ENCODE assay signal across 23 mouse cellular contexts in genomic region chr3:97934331-97935300, GRCm38 (mm10). TPM values are rescaled to one million over a fixed set of nuclear protein-coding genes. Genes with fewer than 3 reads are reported as not detected.
DNase-seq lines count a peak whose midpoint lies in the region; ATAC-seq and TF ChIP-seq lines count a peak whose summit lies in the region.
"Had no signal": no experiment of that assay in that cellular context is flagged by ENCODE, and none has a peak within 500 bp of the region (broad histone marks: within the 10 kb centered on the region; RNA-seq: fewer than 3 reads in every experiment).

No protein-coding gene starts in this region.

- DNase-seq in limb, embryonic 11.5 days (ENCODE audit: low spot score), result no peak
- no peak for DNase-seq in limb, embryonic 10.5 days (ENCODE audit: low spot score)
- DNase-seq in 3T3-L1 (ENCODE audit: low read depth, low spot score) (peak; percentile 91), CH12.LX (ENCODE audit: extremely low read depth) (no peak)
- no peak for DNase-seq in layer of hippocampus, postnatal 10 days (ENCODE audit: low spot score in 2 of 2)
- DNase-seq in cerebellum, adult 8-10 months, result no peak
- DNase-seq: adrenal gland, adult 8-10 months; cerebellum, postnatal 10 days; gastrocnemius, adult 2 months; heart, adult 18-20 months; heart, postnatal 36 days; layer of hippocampus, postnatal 36 days; liver; spleen, adult 18-20 months; thymus, postnatal 4 days had no signal

- no peak overlapping the region for H3K9ac ChIP-seq in limb, embryonic 11.5 days (ENCODE audit: low read length)
- H3K9ac ChIP-seq in CH12.LX (ENCODE audit: insufficient read depth, low read depth), result no peak overlapping the region
- H3K9ac ChIP-seq in embryonic facial prominence, embryonic 13.5 days, result no peak overlapping the region
- H3K9ac ChIP-seq: embryonic facial prominence, embryonic 15.5 days; midbrain, embryonic 15.5 days; neural tube, embryonic 15.5 days had no signal

- dilution Hi-C loops in CH12.LX (cut with MboI; ENCODE audit: extremely low pct_ligation_motif_present, extremely low pct_unique_long_range_greater_than_20kb, low sequenced_read_pairs), result no loop called here

- TF ChIP-seq EP300 in CH12.LX (IDR thresholded peaks at IDR 0.05; ENCODE audit: low read length), result no peak

- H3K9me3 ChIP-seq in limb, embryonic 11.5 days (ENCODE audit: control insufficient read depth, low read length), result no peaks in the 10 kb centered on the region
- no peaks in the 10 kb centered on the region for H3K9me3 ChIP-seq in limb, embryonic 10.5 days (replicated peaks)
- peaks cover 5% of the 10 kb centered on the region for H3K9me3 ChIP-seq in CH12.LX (replicated peaks; ENCODE audit: low read length)
- H3K9me3 ChIP-seq in embryonic facial prominence, embryonic 13.5 days, result no peaks in the 10 kb centered on the region
- H3K9me3 ChIP-seq: embryonic facial prominence, embryonic 15.5 days; forebrain, embryonic 10.5 days; midbrain, embryonic 15.5 days; neural tube, embryonic 15.5 days had no signal

- TF ChIP-seq RAD21 in CH12.LX (IDR thresholded peaks at IDR 0.05; ENCODE audit: low read depth, low read length), result peak; percentile 11

- H3K27me3 ChIP-seq in limb, embryonic 11.5 days (ENCODE audit: control insufficient read depth, insufficient read depth, low read length), result peaks cover 3% of the 10 kb centered on the region; the same call in 1 of the 2 replicates
- no peaks in the 10 kb centered on the region; the same call in 1 of the 2 replicates for H3K27me3 ChIP-seq in limb, embryonic 10.5 days (ENCODE audit: low read depth, poor library complexity, severe bottlenecking)
- H3K27me3 ChIP-seq in CH12.LX (replicated peaks), result no peaks in the 10 kb centered on the region
- peaks cover 4% of the 10 kb centered on the region; the same call in 1 of the 2 replicates for H3K27me3 ChIP-seq in embryonic facial prominence, embryonic 13.5 days
- H3K27me3 ChIP-seq: embryonic facial prominence, embryonic 15.5 days; neural tube, embryonic 15.5 days had no signal

- H3K4me1 ChIP-seq in limb, embryonic 11.5 days (ENCODE audit: control insufficient read depth, insufficient read depth, low read length), result peaks cover 30% of the 10 kb centered on the region
- H3K4me1 ChIP-seq in limb, embryonic 10.5 days, result peaks cover 78% of the 10 kb centered on the region
- H3K4me1 ChIP-seq in CH12.LX (ENCODE audit: control insufficient read depth in 1 of 2, insufficient read depth in 2 of 2), result peaks cover 7 to 49% of the 10 kb centered on the region in 2 experiments
- H3K4me1 ChIP-seq in embryonic facial prominence, embryonic 13.5 days, result peaks cover 74% of the 10 kb centered on the region

- 68% methylated on average over 6 of the region's 6 CpGs for WGBS in limb, embryonic 11.5 days
- WGBS in limb, embryonic 10.5 days, result 68% methylated on average over 6 of the region's 6 CpGs
- 59% methylated on average over 6 of the region's 6 CpGs for WGBS in embryonic facial prominence, embryonic 13.5 days

- no peak overlapping the region for H3K27ac ChIP-seq in limb, embryonic 11.5 days (replicated peaks; ENCODE audit: low read depth, low read length)
- no peak overlapping the region for H3K27ac ChIP-seq in limb, embryonic 10.5 days
- H3K27ac ChIP-seq in CH12.LX (ENCODE audit: insufficient read depth, low read depth), result no peak overlapping the region
- peak overlapping the region; percentile 11; the same call in 1 of the 2 replicates for H3K27ac ChIP-seq in embryonic facial prominence, embryonic 13.5 days
- H3K27ac ChIP-seq: embryonic facial prominence, embryonic 15.5 days; forebrain, embryonic 10.5 days; gastrocnemius, adult 2 months; midbrain, embryonic 15.5 days; neural tube, embryonic 15.5 days had no signal

- H3K79me2 ChIP-seq in CH12.LX (replicated peaks; ENCODE audit: control insufficient read depth, extremely low read depth, insufficient read depth, poor library complexity, severe bottlenecking), result no peaks in the 10 kb centered on the region

- no peaks in the 10 kb centered on the region for H3K36me3 ChIP-seq in limb, embryonic 11.5 days (ENCODE audit: control insufficient read depth, insufficient read depth, low read length)
- H3K36me3 ChIP-seq in limb, embryonic 10.5 days, result no peaks in the 10 kb centered on the region
- no peaks in the 10 kb centered on the region for H3K36me3 ChIP-seq in CH12.LX (replicated peaks in 1 of 2; ENCODE audit: control insufficient read depth in 1 of 2, insufficient read depth in 1 of 2, low read length in 1 of 2)
- no peaks in the 10 kb centered on the region for H3K36me3 ChIP-seq in embryonic facial prominence, embryonic 13.5 days
- H3K36me3 ChIP-seq: embryonic facial prominence, embryonic 15.5 days; forebrain, embryonic 10.5 days; midbrain, embryonic 15.5 days; neural tube, embryonic 15.5 days had no signal

- ATAC-seq in limb, embryonic 11.5 days (ENCODE audit: insufficient number of reproducible peaks, low FRiP score, low TSS enrichment, low read depth), result peak; percentile 52; the same call in 1 of the 2 replicates
- no peak for ATAC-seq in embryonic facial prominence, embryonic 13.5 days (ENCODE audit: insufficient number of reproducible peaks, insufficient read depth, low FRiP score, low TSS enrichment, low read depth)
- ATAC-seq in granulocyte monocyte progenitor cell, adult 5-6 weeks (replicated peaks; ENCODE audit: poor library complexity, severe bottlenecking), result no peak
- ATAC-seq: hindbrain, embryonic 16.5 days; intestine, postnatal 0 days; midbrain, embryonic 15.5 days had no signal

- no peak overlapping the region for H3K4me3 ChIP-seq in limb, embryonic 11.5 days (ENCODE audit: low read depth, low read length)
- no peak overlapping the region for H3K4me3 ChIP-seq in limb, embryonic 10.5 days
- H3K4me3 ChIP-seq in CH12.LX (replicated peaks in 1 of 3; ENCODE audit: low read depth in 2 of 3, low read length in 2 of 3, poor library complexity in 1 of 3), result no peak overlapping the region
- no peak overlapping the region for H3K4me3 ChIP-seq in embryonic facial prominence, embryonic 13.5 days
- H3K4me3 ChIP-seq: embryonic facial prominence, embryonic 15.5 days; forebrain, embryonic 10.5 days; gastrocnemius, adult 2 months; midbrain, embryonic 15.5 days; neural tube, embryonic 15.5 days had no signal

- in situ Hi-C loops in CH12.LX (cut with MboI; ENCODE audit: low pct_ligation_motif_present, low pct_unique_long_range_greater_than_20kb, low sequenced_read_pairs), result no loop called here

- TF ChIP-seq POLR2A in CH12.LX (IDR thresholded peaks at IDR 0.05; ENCODE audit: low read depth, low read length), result no peak

- no peak overlapping the region for H3K4me2 ChIP-seq in limb, embryonic 11.5 days (ENCODE audit: low read depth, severe bottlenecking)
- no peak overlapping the region for H3K4me2 ChIP-seq in CH12.LX (ENCODE audit: insufficient read depth, low read depth, poor library complexity, severe bottlenecking)
- H3K4me2 ChIP-seq in embryonic facial prominence, embryonic 13.5 days, result no peak overlapping the region
- H3K4me2 ChIP-seq: embryonic facial prominence, embryonic 15.5 days; midbrain, embryonic 15.5 days; neural tube, embryonic 15.5 days had no signal

- TF ChIP-seq CTCF in CH12.LX (conservative IDR thresholded peaks at IDR 0.05 in 1 of 2, IDR thresholded peaks at IDR 0.05 in 1 of 2; ENCODE audit: low read depth in 2 of 2, low read length in 2 of 2), result 0 out of 4 replicates have a peak, but pooled peaks of 1 of the 2 experiments have one; percentile 3

TF ChIP-seq in CH12.LX, 34 proteins besides CTCF, POLR2A, EP300 and RAD21:
- peak; percentile 29 for TF ChIP-seq ZNF384 (IDR thresholded peaks at IDR 0.05; ENCODE audit: low read depth, low read length)
- TF ChIP-seq USF1 (IDR thresholded peaks at IDR 0.05; ENCODE audit: low read depth, low read length), result no peak
- peak; percentile 47; the same call in 1 of the 2 replicates for TF ChIP-seq MAFK (IDR thresholded peaks at IDR 0.05; ENCODE audit: insufficient replicate concordance, low read length)

RNA-seq across cellular contexts. Expression of gene Sec22b, which starts 33.6 kb away (rescaled TPM):
- polyA plus RNA-seq in limb, embryonic 11.5 days (2014; fragmentation: Nextera tagmentation; extraction: Ambion mirVana), result 153 TPM in 2 replicates
- 121 and 139 TPM in 2 replicates for polyA plus RNA-seq in limb, embryonic 10.5 days (2016; fragmentation: Nextera tagmentation; extraction: Ambion mirVana)
- total RNA-seq in CH12.LX (2012; rRNA removed), result 42.6 and 51.4 TPM in 2 replicates
- 77.7 and 82.4 TPM in 2 replicates for total RNA-seq in CH12.LX (2014; rRNA removed)
- polyA plus RNA-seq in CH12.LX (2012; ENCODE audit: insufficient read length, low read depth), result 82.8 and 85.2 TPM in 2 replicates
- polyA plus RNA-seq in embryonic facial prominence, embryonic 13.5 days (2015; fragmentation: Nextera tagmentation; extraction: Ambion mirVana), result 141 and 145 TPM in 2 replicates
- total RNA-seq in layer of hippocampus, postnatal 10 days (2021), result 10 to 100 TPM; 60.9 to 66.3 TPM
- total RNA-seq in granulocyte monocyte progenitor cell, adult 5-6 weeks (2014; fragmentation: Nextera tagmentation), result 71.1 and 89.5 TPM in 2 replicates
- 83.2 and 100 TPM in 2 replicates for total RNA-seq in granulocyte monocyte progenitor cell, adult 5-6 weeks (2017)

RNA-seq across cellular contexts. Expression of gene Pde4dip, which starts 46.1 kb away (rescaled TPM):
- polyA plus RNA-seq in limb, embryonic 11.5 days (2014; fragmentation: Nextera tagmentation; extraction: Ambion mirVana), result 23.3 and 29.2 TPM in 2 replicates
- polyA plus RNA-seq in limb, embryonic 10.5 days (2016; fragmentation: Nextera tagmentation; extraction: Ambion mirVana), result 15.6 and 22.8 TPM in 2 replicates
- total RNA-seq in CH12.LX (2012; rRNA removed), result 12.0 and 15.2 TPM in 2 replicates
- 19.5 and 21.7 TPM in 2 replicates for total RNA-seq in CH12.LX (2014; rRNA removed)
- polyA plus RNA-seq in CH12.LX (2012; ENCODE audit: insufficient read length, low read depth), result 12.2 and 12.4 TPM in 2 replicates
- polyA plus RNA-seq in embryonic facial prominence, embryonic 13.5 days (2015; fragmentation: Nextera tagmentation; extraction: Ambion mirVana), result 21.9 and 27.7 TPM in 2 replicates
- total RNA-seq in layer of hippocampus, postnatal 10 days (2021), result 100 to 1,000 TPM; 221 to 232 TPM
- total RNA-seq in granulocyte monocyte progenitor cell, adult 5-6 weeks (2014; fragmentation: Nextera tagmentation), result 5.0 and 8.1 TPM in 2 replicates
- 7.5 and 9.7 TPM in 2 replicates for total RNA-seq in granulocyte monocyte progenitor cell, adult 5-6 weeks (2017)
